Mouse (Mus musculus): ENCODE data around the gene Carm1. TPM values are rescaled to one million over a fixed set of nuclear protein-coding genes. Genes with fewer than 3 reads are reported as not detected.

Carm1 gene
- polyA plus RNA-seq, 1 experiment: 69.9 TPM

GRCm38 (mm10) chr9:21604119-21604518 lies 57.4 kb downstream of the Carm1 start:
- TF ChIP-seq USF1 (IDR thresholded peaks at IDR 0.05; ENCODE audit: low read depth) (no peak), CEBPB (IDR thresholded peaks at IDR 0.05; ENCODE audit: low read depth) (no peak), MYOD1 (IDR thresholded peaks at IDR 0.05; ENCODE audit: control insufficient read depth, insufficient read length, low read depth) (no peak), MYOG (IDR thresholded peaks at IDR 0.05; ENCODE audit: control insufficient read depth, extremely low read depth, insufficient read length) (no peak), CTCF (IDR thresholded peaks at IDR 0.05; ENCODE audit: control insufficient read depth, insufficient read depth, insufficient read length) (no peak), FOSL1 (IDR thresholded peaks at IDR 0.05; ENCODE audit: insufficient read depth, low read length, poor library complexity, severe bottlenecking) (no peak), MAX (IDR thresholded peaks at IDR 0.05) (no peak)
- H3K4me3 ChIP-seq (ENCODE audit: insufficient read depth, poor library complexity, severe bottlenecking): no peak overlapping the region
- no peaks in the 10 kb centered on the region for H3K79me2 ChIP-seq (ENCODE audit: control insufficient read depth, insufficient read depth)
- H3K36me3 ChIP-seq (ENCODE audit: control insufficient read depth, insufficient read depth): no peaks in the 10 kb centered on the region
- no peak overlapping the region for H3ac ChIP-seq (ENCODE audit: control insufficient read depth, insufficient read length, low read depth)
- H3K27me3 ChIP-seq (ENCODE audit: control insufficient read depth, insufficient read depth, insufficient read length): no peaks in the 10 kb centered on the region
- no peaks in the 10 kb centered on the region for H3K79me3 ChIP-seq (ENCODE audit: low read depth)

- no peaks in the 10 kb centered on the region for H3K27me3 ChIP-seq (ENCODE audit: control insufficient read depth, insufficient read depth, insufficient read length)
- TF ChIP-seq MAX (IDR thresholded peaks at IDR 0.05): no peak
- no peak for TF ChIP-seq CEBPB (IDR thresholded peaks at IDR 0.05; ENCODE audit: low read depth)
- no peak for TF ChIP-seq CTCF (IDR thresholded peaks at IDR 0.05; ENCODE audit: control insufficient read depth, insufficient read depth, insufficient read length)
- TF ChIP-seq FOSL1 (IDR thresholded peaks at IDR 0.05; ENCODE audit: insufficient read depth, low read length, poor library complexity, severe bottlenecking): no peak
- TF ChIP-seq MYOG (IDR thresholded peaks at IDR 0.05; ENCODE audit: control insufficient read depth, extremely low read depth, insufficient read length): no peak
- TF ChIP-seq USF1 (IDR thresholded peaks at IDR 0.05; ENCODE audit: low read depth): no peak
- no peak for TF ChIP-seq MYOD1 (IDR thresholded peaks at IDR 0.05; ENCODE audit: control insufficient read depth, insufficient read length, low read depth)
- no peaks in the 10 kb centered on the region for H3K79me3 ChIP-seq (ENCODE audit: low read depth)
- H3K79me2 ChIP-seq (ENCODE audit: control insufficient read depth, insufficient read depth): no peaks in the 10 kb centered on the region
- H3K36me3 ChIP-seq (ENCODE audit: control insufficient read depth, insufficient read depth): no peaks in the 10 kb centered on the region
- H3ac ChIP-seq (ENCODE audit: control insufficient read depth, insufficient read length, low read depth): no peak overlapping the region
- H3K4me3 ChIP-seq (ENCODE audit: insufficient read depth, poor library complexity, severe bottlenecking): no peak overlapping the region
Observed at GRCm38 (mm10) chr9:21605865-21606264, 59.2 kb downstream of the Carm1 start.

GRCm38 (mm10) chr9:21606648-21607047 lies 60.0 kb downstream of the Carm1 start:
- Histone ChIP-seq H3K79me2 (ENCODE audit: control insufficient read depth, insufficient read depth) (no peaks in the 10 kb centered on the region), H3K36me3 (ENCODE audit: control insufficient read depth, insufficient read depth) (no peaks in the 10 kb centered on the region), H3K27me3 (ENCODE audit: control insufficient read depth, insufficient read depth, insufficient read length) (no peaks in the 10 kb centered on the region), H3ac (ENCODE audit: control insufficient read depth, insufficient read length, low read depth) (no peak overlapping the region), H3K79me3 (ENCODE audit: low read depth) (no peaks in the 10 kb centered on the region), H3K4me3 (ENCODE audit: insufficient read depth, poor library complexity, severe bottlenecking) (no peak overlapping the region)
- TF ChIP-seq FOSL1 (IDR thresholded peaks at IDR 0.05; ENCODE audit: insufficient read depth, low read length, poor library complexity, severe bottlenecking): no peak
- TF ChIP-seq USF1 (IDR thresholded peaks at IDR 0.05; ENCODE audit: low read depth): no peak
- no peak for TF ChIP-seq MYOG (IDR thresholded peaks at IDR 0.05; ENCODE audit: control insufficient read depth, extremely low read depth, insufficient read length)
- TF ChIP-seq CEBPB (IDR thresholded peaks at IDR 0.05; ENCODE audit: low read depth): no peak
- no peak for TF ChIP-seq MAX (IDR thresholded peaks at IDR 0.05)
- TF ChIP-seq MYOD1 (IDR thresholded peaks at IDR 0.05; ENCODE audit: control insufficient read depth, insufficient read length, low read depth): no peak
- no peak for TF ChIP-seq CTCF (IDR thresholded peaks at IDR 0.05; ENCODE audit: control insufficient read depth, insufficient read depth, insufficient read length)

GRCm38 (mm10) chr9:21609861-21610260 lies 63.2 kb downstream of the Carm1 start:
- Histone ChIP-seq H3K4me3 (ENCODE audit: insufficient read depth, poor library complexity, severe bottlenecking) (no peak overlapping the region), H3K27me3 (ENCODE audit: control insufficient read depth, insufficient read depth, insufficient read length) (no peaks in the 10 kb centered on the region), H3K79me3 (ENCODE audit: low read depth) (no peaks in the 10 kb centered on the region), H3K79me2 (ENCODE audit: control insufficient read depth, insufficient read depth) (peaks cover 4% of the 10 kb centered on the region), H3K36me3 (ENCODE audit: control insufficient read depth, insufficient read depth) (no peaks in the 10 kb centered on the region), H3ac (ENCODE audit: control insufficient read depth, insufficient read length, low read depth) (no peak overlapping the region)
- TF ChIP-seq CEBPB (IDR thresholded peaks at IDR 0.05; ENCODE audit: low read depth): peak; percentile 9
- no peak for TF ChIP-seq USF1 (IDR thresholded peaks at IDR 0.05; ENCODE audit: low read depth)

- no peaks in the 10 kb centered on the region for H3K27me3 ChIP-seq (ENCODE audit: control insufficient read depth, insufficient read depth, insufficient read length)
- no peaks in the 10 kb centered on the region for H3K36me3 ChIP-seq (ENCODE audit: control insufficient read depth, insufficient read depth)
- H3K4me3 ChIP-seq (ENCODE audit: insufficient read depth, poor library complexity, severe bottlenecking): peak overlapping the region; percentile 31
- H3K79me3 ChIP-seq (ENCODE audit: low read depth): peaks cover 36% of the 10 kb centered on the region
- H3ac ChIP-seq (ENCODE audit: control insufficient read depth, insufficient read length, low read depth): peak overlapping the region; percentile 80
- H3K79me2 ChIP-seq (ENCODE audit: control insufficient read depth, insufficient read depth): peaks cover 50% of the 10 kb centered on the region
- TF ChIP-seq USF1 (IDR thresholded peaks at IDR 0.05; ENCODE audit: low read depth): no peak
- TF ChIP-seq CEBPB (IDR thresholded peaks at IDR 0.05; ENCODE audit: low read depth): no peak
- TF ChIP-seq FOSL1 (IDR thresholded peaks at IDR 0.05; ENCODE audit: insufficient read depth, low read length, poor library complexity, severe bottlenecking): no peak
Observed at GRCm38 (mm10) chr9:21614864-21615616, 68.3 kb downstream of the Carm1 start.

- Histone ChIP-seq H3K79me3 (ENCODE audit: low read depth) (peaks cover 43% of the 10 kb centered on the region), H3K79me2 (ENCODE audit: control insufficient read depth, insufficient read depth) (peaks cover 57% of the 10 kb centered on the region), H3ac (ENCODE audit: control insufficient read depth, insufficient read length, low read depth) (peak within 1 kb of the TSS; percentile 80), H3K36me3 (ENCODE audit: control insufficient read depth, insufficient read depth) (no peaks in the 10 kb centered on the region), H3K4me3 (ENCODE audit: insufficient read depth, poor library complexity, severe bottlenecking) (peak within 1 kb of the TSS; percentile 71), H3K27me3 (ENCODE audit: control insufficient read depth, insufficient read depth, insufficient read length) (no peaks in the 10 kb centered on the region)
- TF ChIP-seq CEBPB (IDR thresholded peaks at IDR 0.05; ENCODE audit: low read depth) (no peak), USF1 (IDR thresholded peaks at IDR 0.05; ENCODE audit: low read depth) (no peak)
Observed at GRCm38 (mm10) chr9:21615617-21616231, 69.0 kb downstream of the Carm1 start, which contains the start of gene Smarca4. TSS of gene Smarca4 (plus strand) at chr9:21616169.

All from C2C12 (cell line).